Mouse (Mus musculus) bone marrow, adult 2 months (tissue): ENCODE data around the gene Trim24.

Source experiments
- CTCF ChIP-seq: fragments of 200-500 bp; IDR thresholded peaks from 2 replicates; pipeline ENCODE4 v1.5.1; 2011; ENCODE audit warnings: low read length, control low read depth; ENCODE audit not compliant: control insufficient read depth, insufficient read depth
- POLR2A ChIP-seq: fragments of 200-500 bp; IDR thresholded peaks from 2 replicates; pipeline ENCODE4 v1.6.1; 2011; ENCODE audit warnings: low read depth, mild to moderate bottlenecking, control low read depth, low read length, borderline replicate concordance; ENCODE audit not compliant: control insufficient read depth

GRCm38 (mm10) chr6:37951306-37951705, 80.7 kb downstream of the Trim24 start:
- TF ChIP-seq POLR2A (no peak), CTCF (no peak)
